19 mouse cellular contexts compared by ENCODE assay signal in genomic region chr16:4473231-4473630, GRCm38 (mm10). TPM values are rescaled to one million over a fixed set of nuclear protein-coding genes. Genes with fewer than 3 reads are reported as not detected.
A peak's percentile ranks its signal among the peaks of the same experiment; 100 is the strongest.
DNase-seq lines count a peak whose midpoint lies in the region; ATAC-seq and TF ChIP-seq lines count a peak whose summit lies in the region.
"Had no signal": no experiment of that assay in that cellular context is flagged by ENCODE, and none has a peak within 500 bp of the region (broad histone marks: within the 10 kb centered on the region; RNA-seq: fewer than 3 reads in every experiment).

No protein-coding gene starts in this region.

- H3K27ac ChIP-seq in gastrocnemius, adult 2 months = peak overlapping the region; percentile 67
- peak overlapping the region; percentile 34; the same call in 1 of the 2 replicates for H3K27ac ChIP-seq in limb, embryonic 15.5 days
- no peak overlapping the region for H3K27ac ChIP-seq in limb, embryonic 10.5 days
- H3K27ac ChIP-seq in hindbrain, embryonic 16.5 days (ENCODE audit: low read depth, low read length) = no peak overlapping the region
- H3K27ac ChIP-seq: forebrain, embryonic 10.5 days; heart, embryonic 10.5 days; hindbrain, embryonic 15.5 days; neural tube, embryonic 13.5 days had no signal

- H3K4me3 ChIP-seq in gastrocnemius, adult 2 months = peak overlapping the region; percentile 6; the same call in 1 of the 2 replicates
- H3K4me3 ChIP-seq in limb, embryonic 15.5 days = no peak overlapping the region
- H3K4me3 ChIP-seq in limb, embryonic 10.5 days = no peak overlapping the region
- no peak overlapping the region for H3K4me3 ChIP-seq in myocyte
- no peak overlapping the region for H3K4me3 ChIP-seq in hindbrain, embryonic 16.5 days (ENCODE audit: low read length)
- H3K4me3 ChIP-seq: forebrain, embryonic 10.5 days; heart, embryonic 10.5 days; hindbrain, embryonic 15.5 days; neural tube, embryonic 13.5 days had no signal

- no peaks in the 10 kb centered on the region for H3K27me3 ChIP-seq in limb, embryonic 15.5 days
- H3K27me3 ChIP-seq in limb, embryonic 10.5 days (ENCODE audit: low read depth, poor library complexity, severe bottlenecking) = no peaks in the 10 kb centered on the region
- H3K27me3 ChIP-seq in myocyte (ENCODE audit: control insufficient read depth, insufficient read depth, insufficient read length) = no peaks in the 10 kb centered on the region
- no peaks in the 10 kb centered on the region for H3K27me3 ChIP-seq in hindbrain, embryonic 16.5 days (replicated peaks; ENCODE audit: control insufficient read depth, insufficient read depth, low read length)
- H3K27me3 ChIP-seq: hindbrain, embryonic 15.5 days; neural tube, embryonic 13.5 days had no signal

- no peaks in the 10 kb centered on the region for H3K79me2 ChIP-seq in myocyte (ENCODE audit: control insufficient read depth, insufficient read depth)

- H3K36me3 ChIP-seq in limb, embryonic 15.5 days = no peaks in the 10 kb centered on the region
- H3K36me3 ChIP-seq in limb, embryonic 10.5 days = no peaks in the 10 kb centered on the region
- no peaks in the 10 kb centered on the region for H3K36me3 ChIP-seq in myocyte (ENCODE audit: control insufficient read depth, insufficient read depth)
- no peaks in the 10 kb centered on the region for H3K36me3 ChIP-seq in hindbrain, embryonic 16.5 days (ENCODE audit: control insufficient read depth, insufficient read depth, low read length)
- H3K36me3 ChIP-seq: forebrain, embryonic 10.5 days; heart, embryonic 10.5 days; hindbrain, embryonic 15.5 days; neural tube, embryonic 13.5 days had no signal

- H3K4me2 ChIP-seq in limb, embryonic 15.5 days = no peak overlapping the region
- H3K4me2 ChIP-seq in myocyte (ENCODE audit: low read depth) = peak overlapping the region; percentile 26
- H3K4me2 ChIP-seq in hindbrain, embryonic 16.5 days (ENCODE audit: low read length) = no peak overlapping the region
- H3K4me2 ChIP-seq: hindbrain, embryonic 15.5 days; neural tube, embryonic 13.5 days had no signal

- intact Hi-C loops in gastrocnemius, adult 2 months (cut with DNase I) = no loop called here

- WGBS in limb, embryonic 15.5 days = 77% methylated on average over 5 of the region's 5 CpGs
- WGBS in limb, embryonic 10.5 days = 83% methylated on average over 5 of the region's 5 CpGs
- 58% methylated on average over 5 of the region's 5 CpGs for WGBS in hindbrain, embryonic 16.5 days

- no peak overlapping the region for H3ac ChIP-seq in myocyte (ENCODE audit: control insufficient read depth, insufficient read length)

- DNase-seq in gastrocnemius, adult 2 months = no peak
- no peak for DNase-seq in gastrocnemius, adult 18-20 months (ENCODE audit: low spot score)
- DNase-seq in limb, embryonic 10.5 days (ENCODE audit: low spot score) = no peak
- DNase-seq in 3T3-L1 (ENCODE audit: low read depth, low spot score) = peak; percentile 73
- DNase-seq: cerebellum, adult 8-10 months; cerebellum, postnatal 36 days; liver; midbrain, embryonic 14.5 days; right cerebral cortex, postnatal 4 days had no signal

- no peak for TF ChIP-seq CTCF in gastrocnemius, adult 2 months (IDR thresholded peaks at IDR 0.05)

- no peak for TF ChIP-seq POLR2A in myocyte (IDR thresholded peaks at IDR 0.05; ENCODE audit: insufficient read length, low read depth)

- H3K4me1 ChIP-seq in limb, embryonic 15.5 days = peaks cover 12% of the 10 kb centered on the region; the same call in 1 of the 2 replicates
- H3K4me1 ChIP-seq in limb, embryonic 10.5 days = peaks cover 11% of the 10 kb centered on the region
- peaks cover 2% of the 10 kb centered on the region; the same call in 1 of the 2 replicates for H3K4me1 ChIP-seq in hindbrain, embryonic 16.5 days (ENCODE audit: control insufficient read depth, insufficient read depth, low read depth, low read length)

- no peak for ATAC-seq in limb, embryonic 15.5 days (ENCODE audit: insufficient number of reproducible peaks, low FRiP score, low TSS enrichment, low read depth)
- no peak for ATAC-seq in activated CD4-positive, CD25-positive, alpha-beta regulatory T cell, adult 4 months
- ATAC-seq in hindbrain, embryonic 16.5 days = no peak
- ATAC-seq: forebrain, embryonic 16.5 days; intestine, embryonic 16.5 days had no signal

- H3K9me3 ChIP-seq in limb, embryonic 15.5 days = no peaks in the 10 kb centered on the region
- no peaks in the 10 kb centered on the region for H3K9me3 ChIP-seq in limb, embryonic 10.5 days (replicated peaks)
- H3K9me3 ChIP-seq in hindbrain, embryonic 16.5 days (ENCODE audit: control insufficient read depth, low read length) = no peaks in the 10 kb centered on the region
- H3K9me3 ChIP-seq: forebrain, embryonic 10.5 days; heart, embryonic 10.5 days; hindbrain, embryonic 15.5 days; neural tube, embryonic 13.5 days had no signal

- no peak overlapping the region for H3K9ac ChIP-seq in limb, embryonic 15.5 days
- no peak overlapping the region for H3K9ac ChIP-seq in hindbrain, embryonic 16.5 days (ENCODE audit: low read depth, low read length)
- H3K9ac ChIP-seq: hindbrain, embryonic 15.5 days; neural tube, embryonic 13.5 days had no signal

TF ChIP-seq in myocyte, 11 proteins besides CTCF, POLR2A, EP300 and RAD21:
- peak in 1 of 3 experiments; percentile 31 for TF ChIP-seq MYOG (IDR thresholded peaks at IDR 0.05; ENCODE audit: control insufficient read depth in 1 of 3, insufficient read depth in 1 of 3, insufficient read length in 2 of 3, low read depth in 2 of 3)
- no peak for TF ChIP-seq USF1 (IDR thresholded peaks at IDR 0.05; ENCODE audit: low read depth)

RNA-seq across cellular contexts. Expression of gene Adcy9, which starts 52.9 kb away (rescaled TPM):
- total RNA-seq in gastrocnemius, adult 2 months (2021) = 10 to 100 TPM; 33.2 to 52.2 TPM
- total RNA-seq in gastrocnemius, adult 18-20 months (2021) = 10 to 100 TPM; 33.7 to 36.2 TPM
- 1.4 and 1.6 TPM in 2 replicates for polyA plus RNA-seq in limb, embryonic 15.5 days (2015; fragmentation: Nextera tagmentation; extraction: Ambion mirVana)
- polyA plus RNA-seq in limb, embryonic 10.5 days (2016; fragmentation: Nextera tagmentation; extraction: Ambion mirVana) = 0.26 and 0.41 TPM in 2 replicates
- 4.6 TPM for polyA plus RNA-seq in myocyte (2012; fragmentation: generic; extraction: Trizol)
- polyA plus RNA-seq in activated CD4-positive, CD25-positive, alpha-beta regulatory T cell, adult 4 months (2017; shearing (Covaris generic)) = under 1 TPM; 0.36 to 0.40 TPM
- polyA plus RNA-seq in hindbrain, embryonic 16.5 days (2015; fragmentation: Nextera tagmentation; extraction: Ambion mirVana) = 4.0 and 5.0 TPM in 2 replicates

Comparison
In these comparisons a context has a peak if more than half of its experiments do, and no peak if none do; other contexts are left out.
1. H3K27ac ChIP-seq: peak in gastrocnemius, adult 2 months (single experiment) and limb, embryonic 15.5 days (single experiment); none in limb, embryonic 10.5 days (single experiment) and hindbrain, embryonic 16.5 days (single experiment).